13 mouse cellular contexts compared by ENCODE assay signal in the genomic region with DNA sequence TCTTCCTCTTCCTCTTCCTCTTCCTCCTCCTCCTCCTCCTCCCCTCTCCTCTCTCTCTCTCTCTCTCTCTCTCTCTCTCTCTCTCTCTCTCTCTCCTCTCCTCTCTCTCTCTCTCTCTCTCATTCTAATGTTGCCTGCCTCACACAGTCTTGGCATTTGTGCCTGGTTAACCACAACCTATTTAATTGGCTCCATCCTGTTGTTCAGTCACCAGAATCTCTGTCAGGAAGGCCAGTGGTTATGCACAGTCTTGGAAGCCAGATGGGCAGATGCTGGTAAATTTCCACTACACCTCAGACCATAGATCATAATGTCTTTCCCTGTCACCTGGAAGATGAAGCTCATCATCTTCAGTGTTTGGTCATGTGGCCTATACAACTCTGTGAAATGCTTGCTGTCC. TPM values are rescaled to one million over a fixed set of nuclear protein-coding genes. Genes with fewer than 3 reads are reported as not detected.
"Had no signal": no experiment of that assay in that cellular context is flagged by ENCODE, and none has a peak within 500 bp of the region (broad histone marks: within the 10 kb centered on the region; RNA-seq: fewer than 3 reads in every experiment).

No protein-coding gene starts in this region.

- ATAC-seq: liver, embryonic 12.5 days had no signal

- DNase-seq: kidney, postnatal 25 days; lung, embryonic 14.5 days; lung, postnatal 10 days; lung, postnatal 4 days; midbrain, embryonic 14.5 days; right cerebral cortex, postnatal 14 days; thymus, postnatal 36 days had no signal

RNA-seq across cellular contexts. Expression of a gene that starts 11.6 kb away (rescaled TPM):
- total RNA-seq: left cerebral cortex, adult 2 months; monocyte, adult 5-6 weeks had no signal

RNA-seq across cellular contexts. Expression of a gene that starts 18.7 kb away (rescaled TPM):
- total RNA-seq: layer of hippocampus, postnatal 25 days; left cerebral cortex, adult 2 months; left cerebral cortex, postnatal 14 days; megakaryocyte, adult 5-6 weeks; monocyte, adult 5-6 weeks had no signal
